Comparison of ENCODE assay signal across 9 mouse cellular contexts in genomic region chr17:27534718-27535117, GRCm38 (mm10). TPM values are rescaled to one million over a fixed set of nuclear protein-coding genes. Genes with fewer than 3 reads are reported as not detected.
A peak's percentile ranks its signal among the peaks of the same experiment; 100 is the strongest.
DNase-seq lines count a peak whose midpoint lies in the region; ATAC-seq and TF ChIP-seq lines count a peak whose summit lies in the region.
"Had no signal": no experiment of that assay in that cellular context is flagged by ENCODE, and none has a peak within 500 bp of the region (broad histone marks: within the 10 kb centered on the region; RNA-seq: fewer than 3 reads in every experiment).

No protein-coding gene starts in this region.

- H3K9ac ChIP-seq in heart, embryonic 16.5 days (ENCODE audit: low read length), result no peak overlapping the region
- H3K9ac ChIP-seq in liver, embryonic 14.5 days (replicated peaks), result no peak overlapping the region
- no peak overlapping the region for H3K9ac ChIP-seq in neural tube, embryonic 12.5 days
- no peak overlapping the region for H3K9ac ChIP-seq in stomach, postnatal 0 days (ENCODE audit: low read length)

- no peak for TF ChIP-seq EP300 in liver, embryonic 14.5 days (IDR thresholded peaks at IDR 0.05; ENCODE audit: low read depth)
- TF ChIP-seq EP300 in stomach, postnatal 0 days (optimal IDR thresholded peaks at IDR 0.05), result no peak

- no peaks in the 10 kb centered on the region for H3K4me1 ChIP-seq in heart, embryonic 16.5 days (ENCODE audit: control insufficient read depth, insufficient read depth, low read length)
- peaks cover 0 to 6% of the 10 kb centered on the region in 2 experiments; a peak in 2 of 4 replicates for H3K4me1 ChIP-seq in liver, embryonic 14.5 days (replicated peaks; ENCODE audit: control insufficient read depth in 2 of 2, insufficient read depth in 2 of 2, low read length in 1 of 2)
- H3K4me1 ChIP-seq in neural tube, embryonic 12.5 days, result no peaks in the 10 kb centered on the region
- no peaks in the 10 kb centered on the region for H3K4me1 ChIP-seq in stomach, postnatal 0 days (replicated peaks; ENCODE audit: control insufficient read depth, insufficient read depth)

- peak; percentile 92 for DNase-seq in CD4-positive, CD25-positive, alpha-beta regulatory T cell, adult 2 months (ENCODE audit: low read depth, low spot score)
- peak; percentile 91 for DNase-seq in brain, adult 2 months (ENCODE audit: low read depth, low spot score)
- peak; percentile 88 for DNase-seq in kidney, postnatal 14 days
- DNase-seq in liver, embryonic 14.5 days (ENCODE audit: low read depth in 3 of 3, low spot score in 3 of 3), result peak; percentile 48 to 59 (median 52)
- peak; percentile 89 for DNase-seq in stomach, postnatal 0 days (ENCODE audit: low spot score)

- H3K4me2 ChIP-seq in heart, embryonic 16.5 days (ENCODE audit: low read depth, low read length), result no peak overlapping the region
- H3K4me2 ChIP-seq in liver, embryonic 14.5 days (ENCODE audit: low read depth), result no peak overlapping the region
- H3K4me2 ChIP-seq in neural tube, embryonic 12.5 days (replicated peaks), result no peak overlapping the region
- no peak overlapping the region for H3K4me2 ChIP-seq in stomach, postnatal 0 days (replicated peaks; ENCODE audit: low read depth)

- H3K27ac ChIP-seq in heart, embryonic 16.5 days (ENCODE audit: low read length), result no peak overlapping the region
- no peak overlapping the region for H3K27ac ChIP-seq in liver, embryonic 14.5 days
- no peak overlapping the region for H3K27ac ChIP-seq in neural tube, embryonic 12.5 days
- no peak overlapping the region for H3K27ac ChIP-seq in stomach, postnatal 0 days (replicated peaks)

- WGBS in heart, embryonic 16.5 days, result 4% methylated on average over 10 of the region's 10 CpGs
- WGBS in liver, embryonic 14.5 days (ENCODE audit: insufficient replicate concordance), result 5% methylated on average over 10 of the region's 10 CpGs
- WGBS in neural tube, embryonic 12.5 days, result 5% methylated on average over 10 of the region's 10 CpGs
- WGBS in stomach, postnatal 0 days, result 4% methylated on average over 10 of the region's 10 CpGs

- peak; percentile 100 for TF ChIP-seq CTCF in liver, embryonic 14.5 days (IDR thresholded peaks at IDR 0.05; ENCODE audit: low read depth)
- peak; percentile 100 for TF ChIP-seq CTCF in stomach, postnatal 0 days (IDR thresholded peaks at IDR 0.05; ENCODE audit: low read depth)

- no peaks in the 10 kb centered on the region for H3K27me3 ChIP-seq in heart, embryonic 16.5 days (ENCODE audit: control insufficient read depth, insufficient read depth, low read length)
- no peaks in the 10 kb centered on the region for H3K27me3 ChIP-seq in liver, embryonic 14.5 days (ENCODE audit: control insufficient read depth, insufficient read depth, low read length)
- H3K27me3 ChIP-seq in neural tube, embryonic 12.5 days (replicated peaks), result no peaks in the 10 kb centered on the region
- no peaks in the 10 kb centered on the region for H3K27me3 ChIP-seq in stomach, postnatal 0 days (ENCODE audit: control insufficient read depth, insufficient read depth, low read length)

- no peak overlapping the region for H3K4me3 ChIP-seq in heart, embryonic 16.5 days (ENCODE audit: low read length)
- H3K4me3 ChIP-seq in liver, embryonic 14.5 days (ENCODE audit: insufficient read depth in 1 of 2, low read depth in 2 of 2, low read length in 2 of 2), result no peak overlapping the region
- H3K4me3 ChIP-seq in neural tube, embryonic 12.5 days, result no peak overlapping the region
- H3K4me3 ChIP-seq in stomach, postnatal 0 days (ENCODE audit: low read depth, low read length), result no peak overlapping the region
- H3K4me3 ChIP-seq: erythroblast, embryonic 14.5 days had no signal

- peak; percentile 89 for ATAC-seq in erythroblast, adult 5-6 weeks (replicated peaks; ENCODE audit: low FRiP score, poor library complexity, severe bottlenecking)
- ATAC-seq in heart, embryonic 16.5 days (replicated peaks; ENCODE audit: extremely low read depth, insufficient read depth, low FRiP score), result peak; percentile 72
- peak; percentile 50 for ATAC-seq in liver, embryonic 14.5 days (ENCODE audit: insufficient read depth)
- ATAC-seq in neural tube, embryonic 12.5 days (ENCODE audit: low FRiP score, low read depth), result peak; percentile 65
- ATAC-seq in stomach, postnatal 0 days (ENCODE audit: low FRiP score, low TSS enrichment), result peak; percentile 62; the same call in 1 of the 2 replicates

- no peaks in the 10 kb centered on the region for H3K36me3 ChIP-seq in heart, embryonic 16.5 days (ENCODE audit: control insufficient read depth, insufficient read depth)
- no peaks in the 10 kb centered on the region for H3K36me3 ChIP-seq in liver, embryonic 14.5 days (replicated peaks; ENCODE audit: control insufficient read depth, insufficient read depth, low read depth)
- H3K36me3 ChIP-seq in neural tube, embryonic 12.5 days, result no peaks in the 10 kb centered on the region
- H3K36me3 ChIP-seq in stomach, postnatal 0 days (ENCODE audit: control insufficient read depth, insufficient read depth, low read length), result no peaks in the 10 kb centered on the region

- 0 out of 2 replicates have a peak, but pooled peaks cover 2% of the 10 kb centered on the region for H3K9me3 ChIP-seq in heart, embryonic 16.5 days (replicated peaks; ENCODE audit: control insufficient read depth, low read length)
- no peaks in the 10 kb centered on the region for H3K9me3 ChIP-seq in liver, embryonic 14.5 days (ENCODE audit: control insufficient read depth, low read length)
- no peaks in the 10 kb centered on the region for H3K9me3 ChIP-seq in neural tube, embryonic 12.5 days
- no peaks in the 10 kb centered on the region for H3K9me3 ChIP-seq in stomach, postnatal 0 days (ENCODE audit: control insufficient read depth, low read length)

RNA-seq across cellular contexts. Expression of gene Grm4, which starts 13.5 kb away (rescaled TPM):
- total RNA-seq in erythroblast, adult 5-6 weeks (2015; ENCODE audit: low replicate concordance), result not detected in 2 replicates
- not detected in 2 replicates for total RNA-seq in erythroblast, adult 5-6 weeks (2017; ENCODE audit: low replicate concordance)
- polyA plus RNA-seq in heart, embryonic 16.5 days (2015; fragmentation: Nextera tagmentation; extraction: Ambion mirVana), result 0.25 and 0.30 TPM in 2 replicates
- 0.01 and 0.04 TPM in 2 replicates for polyA plus RNA-seq in liver, embryonic 14.5 days (2012; rRNA removed)
- not detected in 2 replicates for polyA plus RNA-seq in liver, embryonic 14.5 days (2014; fragmentation: Nextera tagmentation; extraction: Ambion mirVana)
- polyA plus RNA-seq in neural tube, embryonic 12.5 days (2016; fragmentation: Nextera tagmentation; extraction: Ambion mirVana), result 2.7 and 3.4 TPM in 2 replicates
- polyA plus RNA-seq in stomach, postnatal 0 days (2015; fragmentation: Nextera tagmentation; extraction: Ambion mirVana), result 0.16 TPM in 2 replicates
- polyA plus RNA-seq: erythroblast, embryonic 14.5 days had no signal

RNA-seq across cellular contexts. Expression of gene Hmga1, which starts 21.6 kb away (rescaled TPM):
- 63.4 and 75.7 TPM in 2 replicates for total RNA-seq in erythroblast, adult 5-6 weeks (2015; ENCODE audit: low replicate concordance)
- 14.4 and 29.6 TPM in 2 replicates for total RNA-seq in erythroblast, adult 5-6 weeks (2017; ENCODE audit: low replicate concordance)
- polyA plus RNA-seq in heart, embryonic 16.5 days (2015; fragmentation: Nextera tagmentation; extraction: Ambion mirVana), result 135 and 186 TPM in 2 replicates
- polyA plus RNA-seq in liver, embryonic 14.5 days (2012; rRNA removed), result 149 and 182 TPM in 2 replicates
- 162 and 180 TPM in 2 replicates for polyA plus RNA-seq in liver, embryonic 14.5 days (2014; fragmentation: Nextera tagmentation; extraction: Ambion mirVana)
- 196 and 214 TPM in 2 replicates for polyA plus RNA-seq in neural tube, embryonic 12.5 days (2016; fragmentation: Nextera tagmentation; extraction: Ambion mirVana)
- polyA plus RNA-seq in stomach, postnatal 0 days (2015; fragmentation: Nextera tagmentation; extraction: Ambion mirVana), result 71.1 and 78.4 TPM in 2 replicates

RNA-seq across cellular contexts. Expression of gene AI413582, which starts 30.8 kb away (rescaled TPM):
- total RNA-seq in erythroblast, adult 5-6 weeks (2015; ENCODE audit: low replicate concordance), result 14.0 and 15.4 TPM in 2 replicates
- total RNA-seq in erythroblast, adult 5-6 weeks (2017; ENCODE audit: low replicate concordance), result 4.5 and 5.9 TPM in 2 replicates
- 22.2 and 22.6 TPM in 2 replicates for polyA plus RNA-seq in heart, embryonic 16.5 days (2015; fragmentation: Nextera tagmentation; extraction: Ambion mirVana)
- 9.9 and 11.7 TPM in 2 replicates for polyA plus RNA-seq in liver, embryonic 14.5 days (2012; rRNA removed)
- 15.2 and 18.9 TPM in 2 replicates for polyA plus RNA-seq in liver, embryonic 14.5 days (2014; fragmentation: Nextera tagmentation; extraction: Ambion mirVana)
- polyA plus RNA-seq in neural tube, embryonic 12.5 days (2016; fragmentation: Nextera tagmentation; extraction: Ambion mirVana), result 25.0 and 30.9 TPM in 2 replicates
- polyA plus RNA-seq in stomach, postnatal 0 days (2015; fragmentation: Nextera tagmentation; extraction: Ambion mirVana), result 37.1 and 37.7 TPM in 2 replicates
